Mouse (Mus musculus) bone marrow, adult 2 months (tissue): ENCODE measurements around the gene Rps18. TPM values are rescaled to one million over a fixed set of nuclear protein-coding genes. Genes with fewer than 3 reads are reported as not detected.
"Not testable (repeated sequence)": the region's sequence is repeated elsewhere in the genome, so short reads cannot be mapped to it uniquely, and the experiment has no call there.

Source experiments
- H3K27ac ChIP-seq: fragments of 200-500 bp; 2 replicates; pipeline ENCODE4 v1.5.1; 2012; ENCODE audit warnings: low read depth, mild to moderate bottlenecking, control low read depth, inconsistent platforms, low read length; ENCODE audit not compliant: control insufficient read depth, poor library complexity, insufficient read depth
- H3K4me1 ChIP-seq: fragments of 200-500 bp; 2 replicates; pipeline ENCODE4 v1.6.1; 2011; ENCODE audit warnings: low read length; ENCODE audit not compliant: control insufficient read depth, insufficient read depth
- H3K4me3 ChIP-seq: fragments of 200-500 bp; replicated peaks from 2 replicates; pipeline ENCODE3; 2011; ENCODE audit warnings: mild to moderate bottlenecking, low read depth, low read length, control low read depth; ENCODE audit not compliant: control insufficient read depth
- CTCF ChIP-seq: fragments of 200-500 bp; IDR thresholded peaks from 2 replicates; pipeline ENCODE4 v1.5.1; 2011; ENCODE audit warnings: low read length, control low read depth; ENCODE audit not compliant: control insufficient read depth, insufficient read depth
- POLR2A ChIP-seq: fragments of 200-500 bp; IDR thresholded peaks from 2 replicates; pipeline ENCODE4 v1.6.1; 2011; ENCODE audit warnings: low read depth, mild to moderate bottlenecking, control low read depth, low read length, borderline replicate concordance; ENCODE audit not compliant: control insufficient read depth
- WGBS: fragments of 180-500 bp; shearing (Covaris S2); methylation state at CpG from one replicate; pipeline ENCODE4 v1.1.7; 2018; 5-methylcytosine and 5-hydroxymethylcytosine counted together
- polyA plus RNA-seq: library from polyadenylated mRNA; stranded (reverse); fragments of >200 nt; gene quantifications from 2 replicates; pipeline ENCODE4 v1.2.4, GENCODE M21; 2011; ENCODE audit warnings: low replicate concordance; ENCODE audit not compliant: missing spikeins, insufficient read depth, insufficient read length

Rps18 gene
- polyA plus RNA-seq, 1 experiment = 1,335 TPM

DNA sequence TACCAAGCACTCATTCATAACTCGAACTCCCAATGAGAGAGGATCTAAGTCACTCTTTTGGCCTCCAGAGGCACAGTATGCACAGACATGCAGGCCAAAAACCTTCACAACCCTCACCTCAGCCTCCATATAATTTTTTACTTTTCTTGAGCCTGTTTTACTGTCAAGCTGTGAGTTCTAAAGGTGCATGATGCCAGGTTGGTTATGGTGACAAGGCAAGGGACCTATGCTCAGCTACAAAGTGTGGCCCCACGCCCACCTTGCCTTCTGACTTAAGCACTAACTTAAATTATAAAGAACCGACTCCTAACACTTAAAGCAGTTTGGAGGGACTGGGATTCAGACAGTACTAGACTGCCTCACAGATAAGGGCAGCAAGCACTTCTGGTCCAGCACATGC, 2.5 kb downstream of the Rps18 start:
- H3K4me3 ChIP-seq = no peak overlapping the region
- H3K4me1 ChIP-seq = peaks cover 4% of the 10 kb centered on the region
- H3K27ac ChIP-seq = no peak overlapping the region

DNA sequence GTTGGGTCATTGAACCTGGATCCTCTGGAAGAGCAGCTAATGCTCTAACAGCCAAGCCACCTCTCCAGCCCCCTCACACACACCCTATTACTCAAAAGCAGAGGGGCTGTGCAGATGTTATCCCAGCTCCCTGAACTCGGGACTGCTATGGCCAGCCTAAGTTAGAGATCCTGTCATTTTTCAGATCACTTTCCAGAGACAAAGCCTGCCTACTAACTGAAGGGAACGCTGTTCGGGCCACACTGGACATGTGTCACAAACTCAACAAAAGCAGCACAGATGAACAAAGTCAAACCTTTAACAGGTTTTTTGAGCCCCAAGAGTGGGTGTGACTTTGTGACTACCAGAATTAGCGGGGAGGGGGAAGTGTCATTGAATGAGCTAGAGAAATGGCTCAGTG, 2.9 kb downstream of the Rps18 start:
- H3K4me1 ChIP-seq = peaks cover 7% of the 10 kb centered on the region
- 73% methylated on average over 4 of the region's 4 CpGs for WGBS
- TF ChIP-seq CTCF = no peak
- TF ChIP-seq POLR2A = no peak
- no peak overlapping the region for H3K4me3 ChIP-seq
- H3K27ac ChIP-seq = no peak overlapping the region

More for the DNA sequence above, 2.5 kb downstream of the Rps18 start:
- no peak for TF ChIP-seq CTCF
- WGBS = 73% methylated on average over 3 of the region's 3 CpGs

- not testable (repeated sequence) for H3K4me1 ChIP-seq, H3K4me3 ChIP-seq
- 0 out of 2 replicates have a peak overlapping the region, but pooled peaks have one; percentile 11 for H3K27ac ChIP-seq
- WGBS = 80% methylated on average over 13 of the region's 13 CpGs
Observed at GRCm38 (mm10) chr17:33952015-33952414, 3.8 kb downstream of the Rps18 start.

DNA sequence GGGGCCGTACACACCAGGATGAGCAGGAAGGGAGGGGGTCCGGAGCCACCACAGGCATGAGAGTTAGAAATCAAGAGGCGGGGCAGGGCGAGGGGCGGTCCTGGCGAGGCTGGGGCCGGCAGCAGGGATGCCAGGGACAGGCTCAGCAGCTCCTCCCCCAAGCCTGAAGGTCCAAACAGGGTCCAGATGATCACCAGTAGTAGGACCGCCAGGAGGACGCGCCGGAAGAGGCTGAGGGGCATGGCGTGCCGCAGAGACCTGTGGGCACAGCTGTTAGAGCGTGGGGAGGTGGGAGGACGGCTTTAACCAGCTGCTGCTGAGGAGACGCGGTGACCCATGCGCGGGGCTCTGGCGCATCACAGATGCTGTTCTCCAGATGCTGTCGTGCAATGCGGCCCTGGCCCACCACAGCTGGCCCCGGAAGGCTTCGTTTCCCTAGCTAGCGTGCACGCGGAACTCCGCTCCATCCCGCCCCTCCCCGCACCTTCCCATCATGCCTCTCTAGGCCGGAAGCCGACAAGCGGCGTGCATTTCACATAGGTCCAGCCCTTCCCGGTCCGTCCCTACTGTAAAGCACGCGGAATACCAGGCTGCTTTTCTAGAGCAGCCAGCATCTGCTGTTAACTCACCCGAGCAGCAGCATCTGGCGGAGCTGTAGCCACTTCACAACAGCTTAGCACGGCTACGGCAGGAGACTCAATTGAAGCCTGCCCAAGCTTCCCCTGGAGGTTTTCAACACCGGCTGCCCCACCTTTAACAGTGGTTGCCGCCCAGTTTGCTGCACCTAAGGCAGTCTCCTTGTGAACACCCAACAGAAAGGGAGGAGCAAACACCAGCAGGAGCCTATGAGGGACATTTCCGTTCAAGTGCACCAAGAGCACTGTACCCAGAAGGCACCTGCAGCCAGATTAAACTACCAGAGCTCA, 4.5 kb downstream of the Rps18 start, which contains the start of gene B3galt4:
B3galt4 (minus strand) TSS at position 468 of the 926 bp plus-strand sequence.
- TF ChIP-seq POLR2A (peak; percentile 59; the same call in 1 of the 2 replicates), CTCF (peak; percentile 4; the same call in 1 of the 2 replicates)
- Histone ChIP-seq H3K4me1 (peaks cover 9% of the 10 kb centered on the region), H3K27ac (peak within 1 kb of the TSS; percentile 85), H3K4me3 (peak within 1 kb of the TSS; percentile 82)
- 1% methylated on average over 45 of the region's 45 CpGs for WGBS

- no peak overlapping the region for H3K27ac ChIP-seq
- H3K4me1 ChIP-seq = peaks cover 9% of the 10 kb centered on the region
- peak overlapping the region; percentile 82 for H3K4me3 ChIP-seq
- WGBS = 76% methylated on average over 10 of the region's 10 CpGs
- TF ChIP-seq CTCF = no peak
- TF ChIP-seq POLR2A = no peak
Observed at GRCm38 (mm10) chr17:33950131-33950625, 5.6 kb downstream of the Rps18 start.

DNA sequence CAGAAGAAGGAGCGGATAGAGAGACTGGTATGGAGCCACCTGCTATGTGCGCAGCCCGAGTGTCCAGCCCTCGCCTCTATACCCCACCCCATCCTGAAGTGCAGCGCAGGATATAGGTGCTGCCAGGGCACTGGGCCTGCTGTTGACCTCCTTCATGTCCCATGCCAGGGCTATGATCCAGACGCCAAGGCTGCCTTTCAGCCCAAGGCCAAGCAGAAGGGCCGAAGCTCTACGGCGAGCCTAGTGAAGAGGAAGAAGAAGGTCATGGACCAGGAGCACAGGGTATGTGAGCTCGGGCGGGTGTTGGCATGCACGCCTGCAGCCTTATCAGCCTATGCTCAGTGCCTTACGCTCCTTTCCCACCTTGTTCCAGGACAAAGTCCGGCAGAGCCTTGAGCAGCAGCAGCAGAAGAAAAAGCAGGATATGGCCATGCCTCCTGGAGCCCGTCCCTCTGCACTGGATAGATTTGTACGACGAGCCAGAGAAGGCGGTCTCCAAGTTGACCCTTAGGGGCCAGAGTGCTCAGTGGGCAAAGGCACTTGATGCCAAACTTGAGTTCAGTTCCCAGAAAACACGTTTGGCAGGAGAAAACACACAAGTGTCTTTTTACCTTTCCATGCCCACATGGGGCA, 6.8 kb downstream of the Rps18 start:
- H3K27ac ChIP-seq = no peak overlapping the region
- H3K4me1 ChIP-seq = peaks cover 8% of the 10 kb centered on the region
- H3K4me3 ChIP-seq = no peak overlapping the region
- WGBS = 82% methylated on average over 19 of the region's 19 CpGs
- TF ChIP-seq POLR2A (no peak), CTCF (no peak)

DNA sequence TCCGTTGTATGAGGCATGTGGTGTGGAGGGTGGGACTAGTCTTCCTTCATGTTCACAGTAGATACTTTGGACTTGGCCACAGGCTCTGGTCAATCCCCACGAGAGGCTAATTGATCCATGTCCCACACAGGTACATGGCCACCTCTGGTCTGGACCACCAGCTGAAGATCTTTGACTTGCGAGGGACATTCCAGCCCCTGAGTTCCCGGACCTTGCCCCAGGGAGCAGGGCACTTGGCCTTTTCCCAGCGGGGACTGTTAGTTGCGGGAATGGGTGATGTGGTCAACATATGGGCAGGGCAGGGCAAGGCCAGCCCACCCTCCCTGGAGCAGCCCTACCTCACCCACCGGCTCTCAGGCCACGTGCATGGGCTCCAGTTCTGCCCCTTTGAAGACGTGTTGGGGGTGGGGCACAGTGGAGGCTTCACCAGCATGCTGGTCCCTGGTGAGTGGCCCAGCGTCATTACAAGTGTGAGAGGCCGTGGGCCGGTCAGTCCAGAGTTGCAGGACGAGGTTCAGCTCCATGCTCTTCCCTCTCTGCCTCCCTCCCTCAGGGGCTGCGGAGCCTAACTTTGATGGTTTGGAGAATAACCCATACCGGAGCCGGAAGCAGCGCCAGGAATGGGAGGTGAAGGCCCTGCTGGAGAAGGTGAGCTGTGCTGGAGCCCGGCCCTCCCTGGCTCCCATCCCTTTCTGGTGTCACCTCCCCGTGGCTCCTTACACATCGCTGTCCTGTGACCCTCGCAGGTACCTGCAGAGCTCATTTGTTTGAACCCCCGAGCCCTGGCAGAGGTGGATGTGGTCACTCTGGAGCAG, 7.5 kb downstream of the Rps18 start:
- H3K4me1 ChIP-seq = peaks cover 8% of the 10 kb centered on the region

More for the DNA sequence above, 7.5 kb downstream of the Rps18 start:
- Histone ChIP-seq H3K4me3 (no peak overlapping the region), H3K27ac (peak overlapping the region; percentile 42; the same call in 1 of the 2 replicates)
- no peak for TF ChIP-seq CTCF
- TF ChIP-seq POLR2A = no peak
- 88% methylated on average over 22 of the region's 22 CpGs for WGBS
